Comparison of ENCODE assay signal across 8 mouse cellular contexts in genomic region chr2:25501593-25502486, GRCm38 (mm10). TPM values are rescaled to one million over a fixed set of nuclear protein-coding genes. Genes with fewer than 3 reads are reported as not detected.
DNase-seq lines count a peak whose midpoint lies in the region; ATAC-seq and TF ChIP-seq lines count a peak whose summit lies in the region.

TSS of gene C8g (minus strand) at chr2:25501719.

- peak within 1 kb of the TSS; percentile 97 for H3K27ac ChIP-seq in gastrocnemius, adult 2 months
- H3K27ac ChIP-seq in cortical plate, adult 2 months (ENCODE audit: insufficient read depth, low read length) = peak within 1 kb of the TSS; percentile 68
- H3K27ac ChIP-seq in intestine, embryonic 16.5 days (ENCODE audit: low read length) = peak within 1 kb of the TSS; percentile 80

- 67% methylated on average over 20 of the region's 20 CpGs for WGBS in intestine, embryonic 16.5 days

- H3K9ac ChIP-seq in intestine, embryonic 16.5 days (ENCODE audit: low read depth, low read length) = peak within 1 kb of the TSS; percentile 96

- TF ChIP-seq CTCF in gastrocnemius, adult 2 months (IDR thresholded peaks at IDR 0.05) = no peak
- TF ChIP-seq CTCF in cortical plate, adult 2 months (IDR thresholded peaks at IDR 0.05; ENCODE audit: extremely low read depth, insufficient read depth, low read length) = no peak

- H3K4me1 ChIP-seq in cortical plate, adult 2 months (ENCODE audit: control insufficient read depth, insufficient read depth, low read length) = no peaks in the 10 kb centered on the region; the same call in 1 of the 2 replicates
- peaks cover 21% of the 10 kb centered on the region for H3K4me1 ChIP-seq in intestine, embryonic 16.5 days (ENCODE audit: control insufficient read depth, insufficient read depth, low read length)

- DNase-seq in gastrocnemius, adult 2 months = no peak
- DNase-seq in gastrocnemius, postnatal 25 days = no peak
- DNase-seq in 416B (ENCODE audit: low read depth) = peak; percentile 32
- DNase-seq in ovary, postnatal 10 days (ENCODE audit: low spot score) = no peak
- no peak for DNase-seq in spleen, adult 12 weeks (ENCODE audit: low spot score)

- H3ac ChIP-seq in myocyte (ENCODE audit: control insufficient read depth, insufficient read length) = peak within 1 kb of the TSS; percentile 56

- no peaks in the 10 kb centered on the region for H3K9me3 ChIP-seq in intestine, embryonic 16.5 days (ENCODE audit: control insufficient read depth, low read length)

- intact Hi-C loops in gastrocnemius, adult 2 months (cut with DNase I) = no loop called here

- no peak for TF ChIP-seq POLR2A in cortical plate, adult 2 months (IDR thresholded peaks at IDR 0.05; ENCODE audit: extremely low read depth, insufficient read depth, low read length)
- no peak for TF ChIP-seq POLR2A in myocyte (IDR thresholded peaks at IDR 0.05; ENCODE audit: insufficient read length, low read depth)

- peaks cover 15% of the 10 kb centered on the region for H3K79me2 ChIP-seq in myocyte (ENCODE audit: control insufficient read depth, insufficient read depth)

- no peak for ATAC-seq in intestine, embryonic 16.5 days

- H3K4me2 ChIP-seq in intestine, embryonic 16.5 days (ENCODE audit: low read depth, low read length) = peak within 1 kb of the TSS; percentile 91
- H3K4me2 ChIP-seq in myocyte (ENCODE audit: low read depth) = peak within 1 kb of the TSS; percentile 91

- 0 out of 2 replicates have a peak, but pooled peaks cover 10% of the 10 kb centered on the region for H3K36me3 ChIP-seq in intestine, embryonic 16.5 days (ENCODE audit: control insufficient read depth, insufficient read depth, low read length)
- peaks cover 3% of the 10 kb centered on the region for H3K36me3 ChIP-seq in myocyte (ENCODE audit: control insufficient read depth, insufficient read depth)

- H3K4me3 ChIP-seq in gastrocnemius, adult 2 months = peak within 1 kb of the TSS; percentile 84
- H3K4me3 ChIP-seq in cortical plate, adult 2 months (ENCODE audit: insufficient read depth, low read length) = peak within 1 kb of the TSS; percentile 92
- peak within 1 kb of the TSS; percentile 86 for H3K4me3 ChIP-seq in intestine, embryonic 16.5 days (ENCODE audit: low read length)
- H3K4me3 ChIP-seq in myocyte = peak within 1 kb of the TSS; percentile 74

- no peaks in the 10 kb centered on the region for H3K27me3 ChIP-seq in intestine, embryonic 16.5 days (replicated peaks; ENCODE audit: control insufficient read depth, insufficient read depth, low read length)
- no peaks in the 10 kb centered on the region for H3K27me3 ChIP-seq in myocyte (ENCODE audit: control insufficient read depth, insufficient read depth, insufficient read length)

TF ChIP-seq in myocyte, 11 proteins besides CTCF, POLR2A, EP300 and RAD21:
- TF ChIP-seq MAX (IDR thresholded peaks at IDR 0.05; ENCODE audit: low read depth) (no peak), MYOG (IDR thresholded peaks at IDR 0.05; ENCODE audit: control insufficient read depth in 1 of 3, insufficient read depth in 1 of 3, insufficient read length in 2 of 3, low read depth in 2 of 3) (no peak), REST (IDR thresholded peaks at IDR 0.05; ENCODE audit: insufficient read depth, insufficient read length) (no peak), POLR2AphosphoS2 (IDR thresholded peaks at IDR 0.05; ENCODE audit: insufficient read length, low read depth) (no peak), TCF3 (IDR thresholded peaks at IDR 0.05; ENCODE audit: insufficient read length, low read depth) (no peak), USF1 (IDR thresholded peaks at IDR 0.05; ENCODE audit: low read depth) (no peak), SRF (IDR thresholded peaks at IDR 0.05; ENCODE audit: control insufficient read depth, insufficient read length, low read depth) (no peak), CEBPB (IDR thresholded peaks at IDR 0.05; ENCODE audit: insufficient read depth, poor library complexity, severe bottlenecking) (no peak), TCF12 (IDR thresholded peaks at IDR 0.05; ENCODE audit: insufficient read depth, poor library complexity, severe bottlenecking) (no peak), MYOD1 (IDR thresholded peaks at IDR 0.05; ENCODE audit: control insufficient read depth in 1 of 3, insufficient read length in 2 of 3, low read depth in 2 of 3) (no peak), E2F4 (IDR thresholded peaks at IDR 0.05; ENCODE audit: insufficient read depth) (no peak)

RNA-seq across cellular contexts. Expression of gene C8g, which starts in this region (rescaled TPM):
- 1 to 10 TPM; 1.1 to 1.6 TPM for total RNA-seq in gastrocnemius, adult 2 months (2021)
- 1 to 10 TPM in 1 of 2 experiments, under 1 TPM in 1; 0.86 to 1.3 TPM for total RNA-seq in gastrocnemius, postnatal 25 days (2021)
- 2.3 and 3.3 TPM in 2 replicates for polyA plus RNA-seq in cortical plate, adult 2 months (2012; rRNA removed)
- polyA plus RNA-seq in intestine, embryonic 16.5 days (2015; fragmentation: Nextera tagmentation; extraction: Ambion mirVana) = 6.8 and 8.5 TPM in 2 replicates
- 0.74 TPM for polyA plus RNA-seq in myocyte (2012; fragmentation: generic; extraction: Trizol)
